Mouse (Mus musculus) spleen, adult 18-20 months (tissue): ENCODE data around the gene Avpr1b.
A peak's percentile ranks its signal among the peaks of the same experiment; 100 is the strongest.
"Not testable (repeated sequence)": the region's sequence is repeated elsewhere in the genome, so short reads cannot be mapped to it uniquely, and the experiment has no call there.

Experiments used
- DNase-seq, 2 experiments: peaks; one replicate each; pipeline ENCODE4 v3.0.0; 2022; ENCODE audit warnings: mixed read lengths in 2 of 2

The Avpr1b gene

DNA sequence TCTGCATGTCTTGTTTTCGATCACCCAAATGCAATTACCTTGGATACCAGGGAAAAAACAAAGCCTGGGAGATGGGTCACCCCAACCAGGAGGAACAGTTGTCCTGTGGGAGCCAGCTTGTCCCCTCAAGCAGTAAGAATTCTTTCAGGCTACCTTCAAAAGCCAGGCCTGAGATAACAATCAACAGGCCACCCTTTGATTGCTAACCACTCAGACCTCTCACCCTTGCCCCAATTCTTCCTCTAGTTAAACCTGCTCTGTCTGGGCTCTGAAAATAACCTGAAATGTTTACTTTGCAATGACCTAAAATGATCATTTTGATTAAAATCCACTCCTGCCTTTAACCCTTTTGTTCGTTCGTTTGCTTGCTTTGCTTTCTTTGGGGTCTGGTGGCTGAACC is 24.6 kb downstream of the Avpr1b start:
- no peak for DNase-seq

- no peak for DNase-seq
Observed at GRCm38 (mm10) chr1:131624175-131624835, 25.3 kb downstream of the Avpr1b start.

DNA sequence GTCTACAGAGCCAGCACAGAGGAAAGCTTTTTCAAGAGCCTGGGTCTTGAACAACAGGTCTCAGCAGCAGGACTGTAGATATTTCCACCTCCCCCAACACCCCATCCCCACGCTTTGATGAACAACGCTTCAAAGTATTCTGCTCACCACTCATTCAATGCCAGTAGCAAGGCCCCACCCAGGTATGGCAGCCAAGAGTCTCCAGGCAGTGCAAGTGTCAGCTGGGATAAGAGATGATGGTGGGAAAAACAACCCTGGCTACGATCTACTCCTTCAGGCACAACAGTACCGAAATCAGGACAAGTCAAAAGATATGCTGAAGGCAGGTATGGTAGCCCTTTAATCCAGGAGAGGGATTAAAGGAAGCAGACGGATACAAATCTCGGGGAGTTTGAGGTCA is 27.2 kb downstream of the Avpr1b start:
- no peak for DNase-seq

DNA sequence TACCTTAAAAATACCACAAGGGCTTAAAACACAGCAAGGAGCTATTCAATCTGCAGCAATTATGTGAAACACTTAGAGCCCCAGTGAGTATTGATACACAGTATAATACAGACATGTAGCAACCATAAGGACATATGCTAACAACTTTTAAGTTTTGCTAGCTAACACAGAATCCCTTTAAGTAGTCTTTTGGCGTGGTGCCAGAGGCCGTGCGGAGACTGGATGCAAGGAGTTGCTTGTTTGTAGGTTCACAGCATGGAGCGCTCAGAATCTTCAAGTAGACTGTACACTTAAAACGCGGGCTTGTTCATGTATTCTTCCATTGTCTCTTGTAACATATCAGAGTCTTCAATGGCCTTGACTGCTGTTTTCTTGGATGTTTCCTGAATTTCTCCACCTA is 33.2 kb downstream of the Avpr1b start:
- not testable (repeated sequence) for DNase-seq

- DNase-seq: no peak
Observed at GRCm38 (mm10) chr1:131634495-131634894, 35.5 kb downstream of the Avpr1b start.

DNA sequence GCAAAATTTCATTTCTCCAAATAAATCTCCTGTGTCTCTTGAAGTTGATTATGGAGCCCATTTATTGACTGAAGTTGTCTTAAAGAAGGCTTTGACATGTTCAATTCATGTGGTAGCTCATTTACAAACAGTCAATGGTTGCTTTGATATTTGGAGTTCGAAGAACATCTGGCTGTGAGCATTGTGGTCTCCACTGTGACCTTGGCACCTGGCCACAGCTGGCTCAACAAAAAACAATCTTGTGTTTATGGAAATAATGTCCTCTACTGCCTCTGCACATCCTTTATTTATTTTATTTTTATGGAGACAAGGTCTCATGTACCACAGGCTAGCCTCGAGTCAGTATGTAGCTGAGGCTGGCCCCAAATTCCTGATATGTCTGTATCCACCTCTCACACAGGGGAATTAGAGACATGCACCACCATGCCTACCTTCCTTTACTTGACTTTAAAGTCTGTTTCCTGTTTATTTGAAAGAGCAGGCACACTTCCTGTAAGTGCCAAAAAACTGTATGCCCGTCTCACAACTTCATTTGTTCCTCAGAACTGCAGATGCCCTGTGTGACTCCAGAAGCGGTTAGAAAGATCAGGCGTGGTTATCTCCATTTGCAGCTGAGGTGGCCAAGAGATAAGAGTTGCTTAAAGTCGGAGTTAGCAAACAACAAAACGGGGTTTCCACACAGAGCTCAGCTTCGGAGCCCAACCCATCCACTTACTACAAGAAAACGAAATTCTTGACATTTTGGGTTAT is 38.9 kb downstream of the Avpr1b start, which contains the start of gene Ctse:
Gene Ctse, plus strand, starts transcription at position 516 of the 750 bp plus-strand sequence.
- peak; percentile 18 to 40 for DNase-seq

- no peak for DNase-seq
Observed at GRCm38 (mm10) chr1:131638541-131639421, 39.7 kb downstream of the Avpr1b start.

- DNase-seq: no peak
Observed at GRCm38 (mm10) chr1:131640062-131640461, 41.0 kb downstream of the Avpr1b start.

GRCm38 (mm10) chr1:131641565-131641964 is 42.5 kb downstream of the Avpr1b start:
- no peak for DNase-seq

DNA sequence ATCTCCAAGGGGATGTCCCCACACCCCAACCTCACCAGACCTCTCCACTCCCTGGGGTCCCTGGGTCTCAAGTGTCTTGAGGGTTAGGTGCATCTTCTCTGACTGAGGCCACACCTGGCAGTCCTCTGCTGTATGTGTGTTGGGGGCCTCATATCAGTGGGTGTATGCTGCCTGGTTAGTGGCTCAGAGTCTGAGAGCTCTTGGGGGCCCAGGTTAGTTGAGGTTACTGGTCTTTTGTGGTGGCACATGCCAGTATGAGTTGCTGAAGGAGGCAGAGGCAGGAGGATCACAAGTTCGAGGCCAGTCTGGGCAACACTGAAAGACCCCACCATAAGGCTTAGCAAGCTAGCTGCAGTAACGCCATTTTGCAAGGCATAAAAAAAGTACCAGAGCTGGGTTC is 43.2 kb downstream of the Avpr1b start:
- DNase-seq: no peak

DNA sequence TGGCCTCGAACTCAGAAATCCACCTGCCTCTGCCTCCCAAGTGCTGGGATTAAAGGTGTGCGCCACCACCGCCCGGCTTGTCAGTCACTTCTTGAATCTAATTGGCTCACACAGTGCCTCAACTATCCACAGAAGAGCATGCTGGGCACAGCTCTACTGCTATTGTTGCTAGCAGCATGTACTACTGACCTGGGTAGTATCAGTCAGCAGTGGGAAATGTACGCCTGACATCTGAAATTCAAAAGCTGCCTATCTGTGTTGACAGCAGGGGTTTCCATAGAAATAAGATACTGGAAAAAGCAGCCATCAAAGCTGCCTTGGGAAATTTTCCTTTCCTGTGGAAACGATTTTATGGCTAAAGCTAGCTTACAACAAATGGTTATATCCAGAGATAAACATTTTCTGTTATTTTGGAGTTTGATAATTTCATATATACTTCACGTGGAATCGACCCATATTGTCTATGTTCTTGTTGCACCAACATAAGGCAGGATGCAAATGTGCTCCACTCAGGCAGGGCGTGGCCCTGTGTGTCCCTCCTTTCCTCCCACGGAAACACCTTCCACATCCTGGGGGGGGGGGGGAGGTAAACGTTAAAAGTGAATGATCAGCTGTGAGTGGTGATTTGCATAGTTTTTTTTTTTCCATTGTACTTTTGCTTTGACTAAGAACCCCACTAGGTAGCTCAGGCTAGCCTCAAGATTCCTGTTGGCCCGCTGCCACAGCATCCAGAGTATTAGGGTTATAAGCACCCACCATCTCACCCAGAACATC is 53.8 kb downstream of the Avpr1b start:
- peak in 1 of 2 experiments; percentile 23 for DNase-seq

DNA sequence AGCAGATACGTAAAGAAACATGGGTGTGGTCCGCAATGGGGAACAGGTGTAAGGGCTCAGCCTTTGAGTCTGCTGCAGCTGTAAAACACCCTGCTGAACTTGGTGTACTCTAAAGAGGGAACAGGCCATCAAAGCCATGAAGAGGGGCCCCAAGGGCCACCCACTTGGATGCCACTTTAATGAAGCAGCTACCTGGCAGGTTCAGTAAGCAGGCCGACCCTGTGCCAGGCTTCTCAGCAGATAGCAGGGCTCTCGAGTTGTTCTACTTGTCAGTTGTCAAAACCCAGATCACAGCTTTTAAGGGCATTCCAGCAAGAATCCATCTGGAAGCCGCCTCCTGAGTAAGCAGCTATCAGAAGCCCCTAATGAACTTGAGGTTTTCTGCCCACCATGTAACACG is 56.6 kb downstream of the Avpr1b start:
- no peak for DNase-seq

DNA sequence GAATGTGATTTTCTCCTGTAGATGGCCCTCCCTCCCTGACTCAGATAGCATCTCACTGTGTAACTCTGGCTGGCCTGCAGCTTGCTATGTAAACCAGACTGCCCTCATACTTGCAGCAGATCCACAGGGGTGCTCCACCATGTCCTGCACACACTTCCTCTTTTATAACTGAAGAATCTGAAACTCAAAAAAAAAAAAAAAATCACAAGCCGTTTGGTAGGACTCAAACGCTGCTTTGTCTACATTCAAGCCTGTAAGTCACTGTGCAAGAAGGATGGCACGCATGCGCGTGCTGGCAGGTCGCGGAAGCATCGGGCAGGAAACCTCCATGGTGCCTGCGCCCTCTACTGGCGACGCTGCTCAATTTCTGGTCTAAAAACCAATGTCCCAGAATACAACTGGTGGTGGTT is 58.9 kb downstream of the Avpr1b start:
- DNase-seq: peak; percentile 83 to 88

DNA sequence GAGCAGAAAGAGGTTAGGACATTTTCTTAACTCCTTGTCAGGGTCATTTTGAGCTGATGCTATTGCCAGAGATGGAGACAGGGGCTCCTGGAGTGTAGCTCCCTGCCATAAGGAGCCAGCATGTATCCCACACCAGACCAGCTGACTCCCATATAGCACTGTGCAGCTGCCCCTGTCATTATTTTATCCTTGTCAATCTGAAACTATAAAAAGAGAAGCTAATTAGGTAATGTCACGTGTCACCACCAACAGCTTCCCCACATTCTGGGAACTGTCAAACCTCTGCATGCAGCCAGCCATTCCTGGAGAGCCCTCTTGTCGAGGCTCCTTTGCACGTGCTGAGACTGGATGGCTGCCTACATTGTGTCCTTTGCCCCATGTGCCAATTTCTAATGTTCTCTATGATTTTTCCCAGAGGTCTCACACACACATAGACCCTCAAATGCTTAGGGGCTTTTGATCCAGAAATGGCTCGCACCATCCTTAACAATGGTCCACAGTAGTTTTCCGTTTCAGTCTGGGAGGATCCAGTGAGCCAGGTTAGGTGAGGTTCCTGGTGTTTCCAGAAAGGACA is 60.6 kb downstream of the Avpr1b start:
- no peak for DNase-seq

- no peak for DNase-seq
Observed at GRCm38 (mm10) chr1:131660266-131660665, 61.2 kb downstream of the Avpr1b start.

DNA sequence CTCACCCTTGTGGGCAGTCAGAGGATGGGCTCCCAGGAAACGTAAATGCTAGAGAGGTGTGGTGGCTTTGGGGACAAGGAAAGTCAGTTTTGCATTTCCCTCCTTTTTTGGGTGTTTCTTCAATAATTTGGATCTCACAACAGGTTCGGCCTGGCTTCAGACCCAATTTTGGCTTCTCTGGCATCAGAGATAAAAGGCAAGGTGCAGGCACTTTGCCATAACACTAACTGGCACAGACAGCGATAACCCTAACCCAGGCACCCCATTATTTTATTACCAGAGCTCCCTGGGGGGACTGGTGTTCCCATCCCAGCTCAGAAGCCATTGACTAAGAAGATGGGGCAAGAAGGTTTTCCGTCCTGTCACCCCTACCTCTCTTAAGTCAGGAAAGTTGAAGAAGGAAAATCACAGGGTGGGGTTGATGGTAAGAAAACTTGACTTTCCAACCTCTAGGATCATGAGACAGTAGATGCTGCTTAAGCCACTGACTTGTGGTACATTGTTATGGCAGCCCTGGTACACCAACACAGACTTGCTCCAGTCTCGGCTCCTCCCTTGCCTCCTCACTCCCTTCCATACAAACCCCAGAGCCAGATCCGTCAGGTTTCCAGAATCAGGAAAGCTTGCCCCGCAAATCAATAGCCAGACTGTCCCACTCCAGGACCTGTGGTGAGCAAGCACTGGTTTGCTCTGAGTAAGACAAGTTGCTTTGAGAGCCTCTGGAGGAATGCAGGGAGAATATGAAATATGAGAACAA is 61.9 kb downstream of the Avpr1b start:
- no peak for DNase-seq
